Mouse (Mus musculus) CH12F3 (cell line): ENCODE data around the gene Osgin1.

Experiments used
- in situ Hi-C: fragments of 300-500 bp; cut with MboI; formaldehyde crosslinking; loops from 2 replicates; pipeline ENCODE4 v1.14.3; 2020; ENCODE audit warnings: low sequenced_read_pairs

The Osgin1 gene

GRCm38 (mm10) chr8:119433582-119434174 is at the start of gene Osgin1:
TSS of gene Osgin1 (plus strand) at chr8:119434124.
- in situ Hi-C loops = loop anchor here (10.0 kb wide), 1 partner anchor 61 kb away; no protein-coding TSS in a partner anchor

- in situ Hi-C loops = no loop called here
These were observed 49.4 kb upstream of the Osgin1 start for GRCm38 (mm10) chr8:119384478-119384877.

- in situ Hi-C loops = no loop called here
These were observed 48.1 kb upstream of the Osgin1 start for GRCm38 (mm10) chr8:119385854-119386253.

- in situ Hi-C loops = no loop called here
These were observed 46.9 kb upstream of the Osgin1 start for GRCm38 (mm10) chr8:119386988-119387387.

- in situ Hi-C loops = no loop called here
These were observed 39.8 kb upstream of the Osgin1 start for GRCm38 (mm10) chr8:119394097-119394496.

GRCm38 (mm10) chr8:119394524-119395026 is 39.3 kb upstream of the Osgin1 start, which contains the start of gene Mlycd:
TSS of gene Mlycd (plus strand) at chr8:119394878.
- in situ Hi-C loops = no loop called here

- in situ Hi-C loops = no loop called here
These were observed 38.6 kb upstream of the Osgin1 start for GRCm38 (mm10) chr8:119395072-119395950.

- in situ Hi-C loops = no loop called here
These were observed 35.4 kb upstream of the Osgin1 start for GRCm38 (mm10) chr8:119398558-119398957.

GRCm38 (mm10) chr8:119399255-119399654 is 34.7 kb upstream of the Osgin1 start:
- in situ Hi-C loops = no loop called here

GRCm38 (mm10) chr8:119400122-119400671 is 33.7 kb upstream of the Osgin1 start:
- in situ Hi-C loops = no loop called here

GRCm38 (mm10) chr8:119400904-119401303 is 33.0 kb upstream of the Osgin1 start:
- in situ Hi-C loops = no loop called here

- in situ Hi-C loops = no loop called here
These were observed 30.0 kb upstream of the Osgin1 start for GRCm38 (mm10) chr8:119403912-119404311.

GRCm38 (mm10) chr8:119404648-119405047 is 29.3 kb upstream of the Osgin1 start:
- in situ Hi-C loops = no loop called here

GRCm38 (mm10) chr8:119408311-119408710 is 25.6 kb upstream of the Osgin1 start:
- in situ Hi-C loops = no loop called here

GRCm38 (mm10) chr8:119412037-119412734 is 21.7 kb upstream of the Osgin1 start:
- in situ Hi-C loops = no loop called here

GRCm38 (mm10) chr8:119412735-119413498 is 21.0 kb upstream of the Osgin1 start:
- in situ Hi-C loops = no loop called here

GRCm38 (mm10) chr8:119413605-119414004 is 20.3 kb upstream of the Osgin1 start:
- in situ Hi-C loops = no loop called here

GRCm38 (mm10) chr8:119420318-119420717 is 13.6 kb upstream of the Osgin1 start:
- in situ Hi-C loops = no loop called here

- in situ Hi-C loops = no loop called here
These were observed 12.3 kb upstream of the Osgin1 start for GRCm38 (mm10) chr8:119421603-119422122.

- in situ Hi-C loops = no loop called here
These were observed 11.7 kb upstream of the Osgin1 start for GRCm38 (mm10) chr8:119422123-119422711.
